Comparison of ENCODE assay signal across 8 mouse cellular contexts in genomic region chr4:117495869-117496401, GRCm38 (mm10). TPM values are rescaled to one million over a fixed set of nuclear protein-coding genes. Genes with fewer than 3 reads are reported as not detected.
DNase-seq lines count a peak whose midpoint lies in the region; ATAC-seq and TF ChIP-seq lines count a peak whose summit lies in the region.

No protein-coding gene starts in this region.

- under 1% methylated on average over 33 of the region's 33 CpGs for WGBS in forebrain, embryonic 10.5 days
- under 1% methylated on average over 33 of the region's 33 CpGs for WGBS in intestine, postnatal 0 days
- WGBS in neural tube, embryonic 11.5 days: under 1% methylated on average over 33 of the region's 33 CpGs

- peaks cover 99% of the 10 kb centered on the region for H3K27me3 ChIP-seq in forebrain, embryonic 10.5 days (ENCODE audit: poor library complexity, severe bottlenecking)
- H3K27me3 ChIP-seq in intestine, postnatal 0 days (replicated peaks; ENCODE audit: control insufficient read depth, insufficient read depth, low read length): peaks cover 87% of the 10 kb centered on the region
- peaks cover 49% of the 10 kb centered on the region for H3K27me3 ChIP-seq in neural tube, embryonic 11.5 days (ENCODE audit: control insufficient read depth, insufficient read depth, low read length)

- H3K27ac ChIP-seq in forebrain, embryonic 10.5 days: peak overlapping the region; percentile 71
- no peak overlapping the region for H3K27ac ChIP-seq in intestine, postnatal 0 days (ENCODE audit: low read depth, low read length)
- H3K27ac ChIP-seq in neural tube, embryonic 11.5 days (ENCODE audit: low read depth, low read length): peak overlapping the region; percentile 77

- no peaks in the 10 kb centered on the region for H3K36me3 ChIP-seq in forebrain, embryonic 10.5 days (replicated peaks)
- H3K36me3 ChIP-seq in intestine, postnatal 0 days (ENCODE audit: control insufficient read depth, insufficient read depth): no peaks in the 10 kb centered on the region
- H3K36me3 ChIP-seq in neural tube, embryonic 11.5 days (ENCODE audit: control insufficient read depth, insufficient read depth, low read length): no peaks in the 10 kb centered on the region

- TF ChIP-seq CTCF in intestine, postnatal 0 days (IDR thresholded peaks at IDR 0.05; ENCODE audit: low read depth): no peak

- H3K9me3 ChIP-seq in forebrain, embryonic 10.5 days: no peaks in the 10 kb centered on the region
- no peaks in the 10 kb centered on the region for H3K9me3 ChIP-seq in intestine, postnatal 0 days (ENCODE audit: control insufficient read depth)
- H3K9me3 ChIP-seq in neural tube, embryonic 11.5 days (ENCODE audit: control insufficient read depth, low read length): no peaks in the 10 kb centered on the region

- H3K4me3 ChIP-seq in forebrain, embryonic 10.5 days: peak overlapping the region; percentile 60
- H3K4me3 ChIP-seq in intestine, postnatal 0 days (ENCODE audit: low read depth, low read length): peak overlapping the region; percentile 50
- peak overlapping the region; percentile 56 for H3K4me3 ChIP-seq in neural tube, embryonic 11.5 days (ENCODE audit: low read depth, low read length)

- H3K9ac ChIP-seq in intestine, postnatal 0 days (ENCODE audit: low read depth, low read length): no peak overlapping the region
- H3K9ac ChIP-seq in neural tube, embryonic 11.5 days (ENCODE audit: low read length): peak overlapping the region; percentile 51

- H3K4me2 ChIP-seq in intestine, postnatal 0 days (replicated peaks; ENCODE audit: low read depth): peak overlapping the region; percentile 79
- H3K4me2 ChIP-seq in neural tube, embryonic 11.5 days (ENCODE audit: low read depth): peak overlapping the region; percentile 75

- H3K4me1 ChIP-seq in forebrain, embryonic 10.5 days: peaks cover 40% of the 10 kb centered on the region
- peaks cover 13% of the 10 kb centered on the region for H3K4me1 ChIP-seq in intestine, postnatal 0 days (replicated peaks; ENCODE audit: control insufficient read depth, insufficient read depth, low read length)
- peaks cover 7% of the 10 kb centered on the region; the same call in 1 of the 2 replicates for H3K4me1 ChIP-seq in neural tube, embryonic 11.5 days (ENCODE audit: control insufficient read depth, insufficient read depth, low read length)

- ATAC-seq in intestine, postnatal 0 days: no peak
- ATAC-seq in neural tube, embryonic 11.5 days (ENCODE audit: insufficient read depth, low FRiP score, low TSS enrichment): no peak
- ATAC-seq in megakaryocyte-erythroid progenitor cell, adult 5-6 weeks (replicated peaks; ENCODE audit: low FRiP score, low TSS enrichment, poor library complexity, severe bottlenecking): no peak

- DNase-seq in kidney, adult 18-20 months: peak; percentile 18
- no peak for DNase-seq in kidney, adult 8-10 months
- DNase-seq in Muller cell, postnatal 12 days (ENCODE audit: inconsistent ontology term): peak; percentile 32
- DNase-seq in forebrain, embryonic 10.5 days (ENCODE audit: extremely low spot score, low spot score): peak; percentile 60
- DNase-seq in neural tube, embryonic 11.5 days (ENCODE audit: low spot score): peak; percentile 62
- no peak for DNase-seq in cerebellum, adult 9-11 months

RNA-seq across cellular contexts. Expression of gene Rnf220, which starts 0.9 kb away (rescaled TPM):
- 94.3 and 98.2 TPM in 2 replicates for polyA plus RNA-seq in forebrain, embryonic 10.5 days (2016; fragmentation: Nextera tagmentation; extraction: Ambion mirVana)
- polyA plus RNA-seq in intestine, postnatal 0 days (2015; fragmentation: Nextera tagmentation; extraction: Ambion mirVana): 35.6 and 35.9 TPM in 2 replicates
- 73.5 and 76.8 TPM in 2 replicates for polyA plus RNA-seq in neural tube, embryonic 11.5 days (2014; fragmentation: Nextera tagmentation; extraction: Ambion mirVana)
- 107 and 145 TPM in 2 replicates for total RNA-seq in megakaryocyte-erythroid progenitor cell, adult 5-6 weeks (2014; fragmentation: Nextera tagmentation)
- 73.2 and 84.1 TPM in 2 replicates for total RNA-seq in megakaryocyte-erythroid progenitor cell, adult 5-6 weeks (2017)

RNA-seq across cellular contexts. Expression of gene Eri3, which starts 54.2 kb away (rescaled TPM):
- 116 and 120 TPM in 2 replicates for polyA plus RNA-seq in forebrain, embryonic 10.5 days (2016; fragmentation: Nextera tagmentation; extraction: Ambion mirVana)
- 46.3 and 54.7 TPM in 2 replicates for polyA plus RNA-seq in intestine, postnatal 0 days (2015; fragmentation: Nextera tagmentation; extraction: Ambion mirVana)
- polyA plus RNA-seq in neural tube, embryonic 11.5 days (2014; fragmentation: Nextera tagmentation; extraction: Ambion mirVana): 130 and 135 TPM in 2 replicates
- total RNA-seq in megakaryocyte-erythroid progenitor cell, adult 5-6 weeks (2014; fragmentation: Nextera tagmentation): 63.4 and 65.1 TPM in 2 replicates
- 13.8 and 63.5 TPM in 2 replicates for total RNA-seq in megakaryocyte-erythroid progenitor cell, adult 5-6 weeks (2017)

Comparison
In these comparisons a context has a peak if more than half of its experiments do, and no peak if none do; other contexts are left out.
1. DNase-seq: peak in kidney, adult 18-20 months (single experiment), Muller cell, postnatal 12 days (single experiment), forebrain, embryonic 10.5 days (single experiment) and neural tube, embryonic 11.5 days (single experiment); none in kidney, adult 8-10 months (0 of 2) and cerebellum, adult 9-11 months (single experiment).
2. Peak in every context shown above with its lines, with median percentiles within 50 percentile points of each other: H3K4me3 ChIP-seq.